Mouse (Mus musculus) CD4-positive, CD25-positive, alpha-beta regulatory T cell, adult 2 months (primary cell): ENCODE results near the gene Tpm4.
A peak's percentile ranks its signal among the peaks of the same experiment; 100 is the strongest.

Source experiments
- DNase-seq: peaks from one replicate; pipeline ENCODE4 v3.0.0-alpha.2; 2012; ENCODE audit warnings: low read depth, low spot score

Gene Tpm4

DNA sequence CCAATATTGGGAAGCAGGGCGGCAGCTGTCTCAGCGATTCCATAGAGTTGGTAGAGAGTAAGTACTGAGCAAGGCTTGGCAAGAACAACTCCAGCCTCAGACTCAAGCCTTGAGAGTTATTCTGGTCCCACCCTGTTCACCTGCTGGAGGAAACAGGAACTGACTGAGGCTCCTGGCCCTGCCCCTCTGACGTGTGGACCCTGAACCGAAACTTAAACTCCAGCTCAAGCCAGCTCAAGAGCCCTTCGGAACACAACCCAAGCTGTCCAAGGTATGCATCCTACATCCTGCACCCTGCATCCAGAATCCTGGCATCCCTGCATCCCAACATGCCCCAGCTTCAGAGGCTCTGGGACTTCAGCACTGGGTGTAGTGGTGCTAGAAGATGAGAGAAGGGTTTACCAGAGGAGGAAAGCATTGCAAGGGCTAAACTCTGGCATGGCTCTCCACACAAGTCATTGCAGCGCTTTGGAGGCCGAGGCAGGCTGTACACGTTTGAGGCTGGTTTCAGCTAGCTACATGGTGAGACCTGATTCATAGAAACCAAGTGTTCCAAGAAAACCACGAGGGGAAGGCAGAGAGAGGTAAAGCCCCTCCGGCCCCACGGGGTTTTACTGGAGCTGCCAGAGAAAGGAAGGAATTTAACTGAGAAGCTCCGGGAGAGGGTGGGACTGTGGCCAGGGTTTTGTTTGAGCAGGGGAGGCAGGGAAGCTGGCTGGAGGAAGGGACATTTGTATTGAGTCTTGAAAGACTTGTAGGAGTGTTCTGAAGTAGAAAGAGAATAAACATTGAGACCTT lies 54.8 kb downstream of the Tpm4 start, which contains the start of gene Hsh2d:
TSS of gene Hsh2d (plus strand) at position 222 of the 798 bp plus-strand sequence.
- DNase-seq, result peak; percentile 89

GRCm38 (mm10) chr8:72190215-72190539 lies 55.4 kb downstream of the Tpm4 start:
- peak; percentile 24 for DNase-seq

- no peak for DNase-seq
These were observed 57.3 kb downstream of the Tpm4 start for GRCm38 (mm10) chr8:72192065-72192464.

DNA sequence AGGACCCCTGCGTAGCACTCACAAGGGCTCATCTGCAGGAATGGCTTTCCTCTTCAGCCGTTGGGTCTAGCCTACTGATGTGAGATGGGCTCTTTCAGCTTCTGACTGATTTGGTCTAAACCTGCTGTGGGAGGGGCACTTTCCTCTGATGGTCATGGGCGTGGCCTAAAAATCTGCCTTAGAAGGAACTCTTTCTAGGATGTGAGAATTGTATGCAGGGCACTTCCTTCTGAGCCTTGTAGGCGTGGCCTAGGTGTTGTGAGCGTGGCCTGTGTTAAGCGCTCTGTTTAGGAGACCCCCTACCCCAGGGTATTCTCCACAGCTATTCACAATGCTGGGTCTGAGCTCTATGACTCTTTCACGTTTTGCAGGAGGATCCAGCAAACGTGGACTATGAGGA lies 63.2 kb downstream of the Tpm4 start:
- DNase-seq, result no peak
